Mouse (Mus musculus) hindbrain, embryonic 10.5 days (tissue): ENCODE measurements around the gene Mecom. TPM values are rescaled to one million over a fixed set of nuclear protein-coding genes. Genes with fewer than 3 reads are reported as not detected.
"Not testable (repeated sequence)": the region's sequence is repeated elsewhere in the genome, so short reads cannot be mapped to it uniquely, and the experiment has no call there.

Experiments
- DNase-seq: peaks from one replicate; pipeline ENCODE4 v3.0.0-alpha.2; 2017; ENCODE audit warnings: low spot score
- H3K27ac ChIP-seq: fragments of 300-500 bp; sonication (generic); 2 replicates; pipeline ENCODE4 v1.5.1; 2016; ENCODE audit warnings: mild to moderate bottlenecking, moderate library complexity
- H3K27me3 ChIP-seq: fragments of 300-500 bp; sonication (generic); 2 replicates; pipeline ENCODE4 v1.6.1; 2016; ENCODE audit warnings: mild to moderate bottlenecking; ENCODE audit not compliant: poor library complexity, insufficient read depth, severe bottlenecking
- H3K36me3 ChIP-seq: fragments of 300-500 bp; sonication (generic); 2 replicates; pipeline ENCODE4 v1.6.1; 2016; ENCODE audit warnings: mild to moderate bottlenecking, moderate library complexity
- H3K4me1 ChIP-seq: fragments of 300-500 bp; sonication (generic); replicated peaks from 2 replicates; pipeline ENCODE4 v1.6.1; 2016; ENCODE audit warnings: mild to moderate bottlenecking
- H3K4me3 ChIP-seq: fragments of 300-500 bp; sonication (generic); 2 replicates; pipeline ENCODE4 v1.5.1; 2016; ENCODE audit warnings: mild to moderate bottlenecking, moderate library complexity
- H3K9me3 ChIP-seq: fragments of 300-500 bp; sonication (generic); 2 replicates; pipeline ENCODE4 v1.6.1; 2016; ENCODE audit warnings: mild to moderate bottlenecking, moderate library complexity
- WGBS: fragments of 180-500 bp; shearing (Covaris S2); methylation state at CpG from one replicate; pipeline ENCODE4 v1.1.7; 2016; 5-methylcytosine and 5-hydroxymethylcytosine counted together
- polyA plus RNA-seq: library from polyadenylated mRNA; unstranded; fragments of >200 nt; fragmentation: Nextera tagmentation; extraction: Ambion mirVana; gene quantifications from 2 replicates; pipeline ENCODE4 v1.2.1, GENCODE M21; 2016

Gene Mecom
- polyA plus RNA-seq, 1 experiment from 2014 or later: 25.8 TPM

DNA sequence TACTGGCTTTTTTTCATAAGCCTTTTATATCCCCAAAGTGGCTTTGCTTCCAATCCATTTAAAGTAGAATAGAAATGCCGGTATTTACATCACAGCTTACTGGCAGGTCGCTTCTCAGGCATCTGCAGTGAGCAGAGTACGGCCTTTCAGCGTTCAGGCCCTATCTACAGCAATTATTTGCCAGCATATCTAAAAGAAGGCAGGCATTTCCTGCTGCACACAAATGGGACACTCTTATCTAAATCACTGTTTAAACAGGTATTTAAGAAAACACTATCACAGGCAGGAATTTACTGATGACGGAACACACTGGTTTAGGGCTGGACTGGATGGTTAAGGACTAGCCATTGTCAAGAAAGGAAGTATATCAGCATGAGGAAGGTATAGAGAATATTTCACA lies 301.9 kb downstream of the Mecom start:
- H3K4me1 ChIP-seq: peaks cover 10% of the 10 kb centered on the region
- H3K36me3 ChIP-seq: no peaks in the 10 kb centered on the region
- no peaks in the 10 kb centered on the region for H3K27me3 ChIP-seq
- WGBS: 91% methylated on average over 5 of the region's 5 CpGs
- H3K27ac ChIP-seq: no peak overlapping the region
- no peaks in the 10 kb centered on the region for H3K9me3 ChIP-seq
- no peak overlapping the region for H3K4me3 ChIP-seq
- no peak for DNase-seq

GRCm38 (mm10) chr3:30244401-30244871 lies 303.4 kb downstream of the Mecom start:
- H3K4me1 ChIP-seq: peaks cover 10% of the 10 kb centered on the region
- no peak overlapping the region for H3K4me3 ChIP-seq
- 54% methylated on average over 7 of the region's 7 CpGs for WGBS
- no peaks in the 10 kb centered on the region for H3K27me3 ChIP-seq
- DNase-seq: no peak
- H3K27ac ChIP-seq: no peak overlapping the region
- no peaks in the 10 kb centered on the region for H3K9me3 ChIP-seq
- no peaks in the 10 kb centered on the region for H3K36me3 ChIP-seq

DNA sequence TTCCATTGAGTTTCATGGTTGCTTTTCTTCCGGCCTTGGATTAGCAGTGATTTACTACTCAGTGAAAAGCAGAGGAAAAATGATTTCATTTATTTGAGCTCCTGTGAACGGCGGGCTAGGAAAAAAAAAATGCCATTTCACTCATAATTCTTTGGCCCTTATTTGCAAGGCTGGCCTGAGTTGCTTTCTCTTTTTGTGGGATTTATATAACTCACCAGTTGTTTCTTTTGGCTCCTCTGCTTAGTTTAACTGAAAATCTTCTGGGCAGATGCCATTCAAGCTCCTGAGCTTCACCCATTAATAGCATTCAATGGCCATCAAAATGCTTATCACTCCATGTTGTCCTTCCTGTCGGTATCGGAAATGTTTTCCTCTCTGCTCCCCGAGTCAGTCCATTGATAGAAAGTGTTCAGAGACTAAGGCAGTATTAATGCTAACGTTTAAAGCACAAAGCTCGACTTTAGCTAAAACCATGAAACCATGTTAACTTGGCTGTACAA lies 304.0 kb downstream of the Mecom start:
- H3K4me1 ChIP-seq: peaks cover 10% of the 10 kb centered on the region
- H3K27me3 ChIP-seq: no peaks in the 10 kb centered on the region
- no peak for DNase-seq
- WGBS: 88% methylated on average over 8 of the region's 8 CpGs
- H3K27ac ChIP-seq: no peak overlapping the region
- no peaks in the 10 kb centered on the region for H3K9me3 ChIP-seq
- H3K4me3 ChIP-seq: no peak overlapping the region
- H3K36me3 ChIP-seq: no peaks in the 10 kb centered on the region

DNA sequence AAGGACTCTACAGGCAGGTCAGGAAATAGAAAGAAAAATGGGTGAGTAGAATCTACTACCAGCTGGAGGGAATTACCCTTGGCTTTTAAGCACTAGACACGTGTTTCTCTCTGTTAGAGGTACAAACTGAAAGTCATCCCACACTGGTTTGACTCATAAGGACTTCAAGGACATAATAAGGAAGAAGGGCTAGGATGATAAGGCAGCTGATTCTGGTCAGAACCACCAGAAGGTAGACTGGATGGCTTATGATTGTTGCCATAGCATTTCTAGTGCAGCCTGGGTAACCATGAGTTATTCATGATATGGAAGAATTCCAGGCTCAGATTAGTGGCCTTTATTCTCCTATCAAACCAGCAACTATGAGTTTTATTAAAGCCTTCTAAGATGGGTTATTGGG lies 308.4 kb downstream of the Mecom start:
- no peak for DNase-seq
- WGBS: 78% methylated on average over 1 of the region's 1 CpGs

DNA sequence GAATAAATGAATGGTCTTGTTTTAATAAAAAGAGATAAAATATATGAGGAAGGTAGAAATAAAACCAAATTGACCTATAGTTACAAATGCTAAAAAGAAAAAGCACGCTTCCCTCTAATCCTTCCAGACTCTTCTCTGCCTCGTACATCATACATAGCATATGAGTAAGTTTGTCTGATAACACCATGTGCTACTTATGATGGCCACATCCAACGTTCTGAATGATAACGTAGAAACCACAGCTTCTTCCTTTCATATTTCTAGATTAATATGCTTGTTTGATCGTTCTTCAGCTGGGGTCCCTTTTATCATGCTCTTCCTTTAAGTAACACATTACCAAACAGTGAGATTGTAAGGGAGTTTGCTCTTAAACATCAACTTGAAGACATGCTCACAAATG lies 310.3 kb downstream of the Mecom start:
- no peak for DNase-seq
- no peaks in the 10 kb centered on the region for H3K9me3 ChIP-seq
- H3K27me3 ChIP-seq: no peaks in the 10 kb centered on the region
- 91% methylated on average over 5 of the region's 5 CpGs for WGBS
- H3K4me1 ChIP-seq: no peaks in the 10 kb centered on the region
- no peak overlapping the region for H3K27ac ChIP-seq
- H3K36me3 ChIP-seq: no peaks in the 10 kb centered on the region
- H3K4me3 ChIP-seq: no peak overlapping the region

More for the DNA sequence above, 308.4 kb downstream of the Mecom start:
- no peak overlapping the region for H3K27ac ChIP-seq
- peaks cover under 1% of the 10 kb centered on the region; the same call in 1 of the 2 replicates for H3K4me1 ChIP-seq
- no peak overlapping the region for H3K4me3 ChIP-seq
- no peaks in the 10 kb centered on the region for H3K27me3 ChIP-seq
- H3K9me3 ChIP-seq: no peaks in the 10 kb centered on the region
- no peaks in the 10 kb centered on the region for H3K36me3 ChIP-seq

DNA sequence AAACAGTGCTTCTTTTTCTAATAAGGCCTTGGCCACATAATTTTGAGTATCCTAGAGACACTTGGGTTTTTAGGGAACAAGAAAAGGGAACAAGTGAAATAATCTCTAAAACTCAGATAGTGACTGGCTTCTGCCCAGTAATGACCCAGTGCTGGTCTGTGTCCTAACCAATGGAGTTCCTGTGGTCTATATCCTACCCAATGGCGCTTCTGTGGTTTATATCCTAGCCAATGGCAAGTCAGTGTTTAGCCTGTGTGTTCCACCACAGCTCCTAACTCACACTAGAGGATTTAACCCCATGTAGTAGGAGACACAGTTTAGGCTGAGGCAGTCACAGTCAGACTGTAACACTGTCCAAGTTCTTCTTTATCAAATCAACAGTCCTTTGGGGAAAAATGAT lies 313.8 kb downstream of the Mecom start:
- WGBS: 87% methylated on average over 1 of the region's 1 CpGs
- no peaks in the 10 kb centered on the region for H3K4me1 ChIP-seq
- H3K27ac ChIP-seq: no peak overlapping the region
- H3K27me3 ChIP-seq: no peaks in the 10 kb centered on the region
- no peaks in the 10 kb centered on the region for H3K36me3 ChIP-seq
- no peak for DNase-seq
- no peaks in the 10 kb centered on the region for H3K9me3 ChIP-seq
- H3K4me3 ChIP-seq: no peak overlapping the region

DNA sequence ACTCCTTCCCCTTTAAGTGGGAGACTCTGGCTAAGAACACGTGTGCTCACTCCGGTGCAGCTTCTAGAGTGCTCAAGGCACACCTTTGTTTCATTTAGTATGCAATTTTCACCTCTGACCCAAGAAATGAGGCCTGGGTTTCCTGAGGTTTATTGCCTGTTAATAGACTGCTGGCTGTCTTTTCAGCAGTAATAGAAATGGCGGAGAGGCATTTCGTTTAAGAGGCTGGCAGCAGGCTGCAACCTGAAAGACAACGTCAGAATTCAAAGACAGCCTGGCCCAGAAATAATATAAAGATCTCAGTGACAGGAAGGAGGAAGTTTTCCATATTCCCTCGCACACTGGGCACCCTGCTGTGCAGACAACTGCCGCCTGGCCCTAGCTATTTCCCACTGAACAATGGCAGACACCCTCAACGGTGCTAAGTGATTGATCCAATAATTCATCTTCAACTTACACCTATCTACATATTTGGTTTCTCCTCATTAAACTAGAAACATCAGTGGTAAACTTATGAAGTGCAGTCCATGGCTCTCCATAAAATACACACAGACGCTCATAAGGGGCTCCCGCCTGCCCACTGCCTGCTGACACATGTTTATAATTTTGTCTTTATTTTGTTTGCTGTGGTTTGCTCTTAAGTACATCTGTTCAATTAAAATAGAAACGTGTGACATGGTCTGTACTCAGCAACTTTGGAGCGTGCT lies 319.7 kb downstream of the Mecom start:
- DNase-seq: peak; percentile 15
- H3K4me1 ChIP-seq: peaks cover 29% of the 10 kb centered on the region
- no peaks in the 10 kb centered on the region for H3K36me3 ChIP-seq
- H3K27me3 ChIP-seq: peaks cover 18% of the 10 kb centered on the region
- peak overlapping the region; percentile 50; the same call in 1 of the 2 replicates for H3K27ac ChIP-seq
- no peaks in the 10 kb centered on the region for H3K9me3 ChIP-seq
- H3K4me3 ChIP-seq: no peak overlapping the region
- 37% methylated on average over 12 of the region's 12 CpGs for WGBS

GRCm38 (mm10) chr3:30226928-30227370 lies 320.9 kb downstream of the Mecom start:
- Histone ChIP-seq H3K9me3 (no peaks in the 10 kb centered on the region), H3K4me3 (no peak overlapping the region), H3K4me1 (peaks cover 32% of the 10 kb centered on the region), H3K27ac (peak overlapping the region; percentile 53), H3K36me3 (no peaks in the 10 kb centered on the region), H3K27me3 (peaks cover 27% of the 10 kb centered on the region)
- 28% methylated on average over 13 of the region's 13 CpGs for WGBS
- peak; percentile 71 for DNase-seq

GRCm38 (mm10) chr3:30225200-30225599 lies 322.6 kb downstream of the Mecom start:
- H3K9me3 ChIP-seq, H3K4me3 ChIP-seq, H3K27ac ChIP-seq, H3K36me3 ChIP-seq, DNase-seq: not testable (repeated sequence)
- WGBS: 85% methylated on average over 6 of the region's 6 CpGs
- Histone ChIP-seq H3K27me3 (peaks cover 40% of the 10 kb centered on the region), H3K4me1 (peaks cover 42% of the 10 kb centered on the region)

GRCm38 (mm10) chr3:30220701-30221412 lies 327.0 kb downstream of the Mecom start:
- no peak overlapping the region for H3K4me3 ChIP-seq
- no peak overlapping the region for H3K27ac ChIP-seq
- H3K4me1 ChIP-seq: peaks cover 36% of the 10 kb centered on the region
- no peaks in the 10 kb centered on the region for H3K36me3 ChIP-seq
- no peaks in the 10 kb centered on the region for H3K9me3 ChIP-seq
- H3K27me3 ChIP-seq: peaks cover 71% of the 10 kb centered on the region
- DNase-seq: peak; percentile 33
- WGBS: 36% methylated on average over 19 of the region's 19 CpGs

GRCm38 (mm10) chr3:30219891-30220290 lies 327.9 kb downstream of the Mecom start:
- Histone ChIP-seq H3K36me3 (no peaks in the 10 kb centered on the region), H3K4me1 (peaks cover 34% of the 10 kb centered on the region), H3K4me3 (peak overlapping the region; percentile 47), H3K9me3 (no peaks in the 10 kb centered on the region), H3K27ac (peak overlapping the region; percentile 13), H3K27me3 (peaks cover 69% of the 10 kb centered on the region)
- WGBS: 31% methylated on average over 8 of the region's 8 CpGs
- DNase-seq: no peak

DNA sequence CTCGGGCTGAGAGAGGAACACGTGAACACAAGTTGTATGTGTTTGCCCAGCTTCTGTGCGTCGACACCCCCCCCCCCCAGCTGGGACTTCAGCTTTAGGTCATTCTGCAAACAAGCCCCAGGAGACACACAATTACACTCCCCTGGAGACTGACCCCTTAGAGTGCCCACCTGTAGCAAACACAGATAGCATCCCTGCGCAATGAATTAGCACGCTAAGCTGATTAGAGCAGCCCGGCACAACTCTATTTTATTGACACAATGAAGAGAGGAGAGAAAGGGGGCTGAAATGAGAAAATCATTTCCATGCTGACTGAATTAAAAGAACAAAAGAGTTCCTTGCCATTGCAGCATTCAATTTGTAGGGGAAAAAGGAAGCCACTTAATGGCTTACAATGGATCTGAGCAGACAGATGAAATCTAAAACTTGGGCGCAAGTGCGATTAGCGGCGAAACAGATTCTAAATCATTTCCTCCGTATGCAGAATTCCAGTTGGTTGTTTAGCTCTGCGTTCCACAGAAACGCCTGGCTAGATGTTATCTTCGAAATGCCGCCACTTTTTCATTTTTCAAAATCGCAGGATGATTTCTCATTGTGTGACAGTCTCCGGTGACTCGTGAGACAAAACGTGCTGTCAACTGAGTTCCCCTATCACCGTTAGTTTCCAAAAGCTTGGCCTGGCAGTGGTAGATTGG lies 328.5 kb downstream of the Mecom start:
- DNase-seq: peak; percentile 28
- peaks cover 39% of the 10 kb centered on the region for H3K4me1 ChIP-seq
- H3K27me3 ChIP-seq: peaks cover 69% of the 10 kb centered on the region
- H3K4me3 ChIP-seq: peak overlapping the region; percentile 47
- H3K36me3 ChIP-seq: no peaks in the 10 kb centered on the region
- no peaks in the 10 kb centered on the region for H3K9me3 ChIP-seq
- peak overlapping the region; percentile 13 for H3K27ac ChIP-seq
- 4% methylated on average over 21 of the region's 21 CpGs for WGBS
